Mouse (Mus musculus) CH12.LX (cell line): ENCODE measurements around the gene BC003965. TPM values are rescaled to one million over a fixed set of nuclear protein-coding genes. Genes with fewer than 3 reads are reported as not detected.

Experiments used
- DNase-seq: peaks from one replicate; pipeline ENCODE4 v3.0.0-alpha.2; 2013; ENCODE audit errors: extremely low read depth
- H3K27ac ChIP-seq: 2 replicates; pipeline ENCODE4 v1.5.1; 2012; ENCODE audit warnings: low read depth, mild to moderate bottlenecking, control low read depth, moderate library complexity; ENCODE audit not compliant: insufficient read depth
- H3K27me3 ChIP-seq: replicated peaks from 2 replicates; pipeline ENCODE3; 2012; ENCODE audit warnings: inconsistent platforms
- H3K36me3 ChIP-seq, 2 experiments: replicated peaks in 1 of 2; 2 replicates each; pipeline versions ENCODE3 to v1.6.1; 2012; ENCODE audit warnings: inconsistent platforms in 1 of 2, low read length in 1 of 2, mild to moderate bottlenecking in 1 of 2, mixed read lengths in 1 of 2, moderate library complexity in 1 of 2; ENCODE audit not compliant: control insufficient read depth in 1 of 2, insufficient read depth in 1 of 2
- H3K4me1 ChIP-seq, 2 experiments: 2 replicates each; pipeline ENCODE4 v1.6.1; 2012; ENCODE audit warnings: inconsistent platforms in 1 of 2, moderate library complexity in 1 of 2; ENCODE audit not compliant: insufficient read depth in 2 of 2, control insufficient read depth in 1 of 2
- H3K4me2 ChIP-seq: 2 replicates; pipeline ENCODE4 v1.6.1; 2012; ENCODE audit warnings: low read depth, mild to moderate bottlenecking, control low read depth; ENCODE audit not compliant: poor library complexity, insufficient read depth, severe bottlenecking
- H3K4me3 ChIP-seq, 3 experiments: fragments of 150-350 bp in 1 of 3; sonication (generic) in 1 of 3; replicated peaks in 1 of 3; 2 replicates each; pipeline versions ENCODE3 to v1.5.1; 2011 to 2012; ENCODE audit warnings: low read depth in 2 of 3, low read length in 2 of 3, mild to moderate bottlenecking in 2 of 3, moderate library complexity in 2 of 3, control low read depth in 1 of 3, improper control_type of control experiment in 1 of 3, inconsistent platforms in 1 of 3, mixed read lengths in 1 of 3; ENCODE audit not compliant: poor library complexity in 1 of 3
- H3K79me2 ChIP-seq: replicated peaks from 2 replicates; pipeline ENCODE4 v1.6.1; 2012; ENCODE audit warnings: mild to moderate bottlenecking, moderate library complexity; ENCODE audit not compliant: control insufficient read depth, poor library complexity, insufficient read depth, severe bottlenecking; ENCODE audit errors: extremely low read depth
- H3K9ac ChIP-seq: 2 replicates; pipeline ENCODE4 v1.6.1; 2012; ENCODE audit warnings: low read depth, mild to moderate bottlenecking, control low read depth, moderate library complexity; ENCODE audit not compliant: insufficient read depth
- H3K9me3 ChIP-seq: replicated peaks from 2 replicates; pipeline ENCODE3; 2012; ENCODE audit warnings: low read length, inconsistent platforms, mixed read lengths
- BHLHE40 ChIP-seq: IDR thresholded peaks from 2 replicates; pipeline ENCODE4 v1.6.1; 2011; ENCODE audit warnings: mild to moderate bottlenecking, low read depth, low read length, improper control_type of control experiment
- CHD2 ChIP-seq: IDR thresholded peaks from 2 replicates; pipeline ENCODE4 v1.6.1; 2011; ENCODE audit warnings: low read length, improper control_type of control experiment
- CTCF ChIP-seq, 2 experiments: IDR thresholded peaks in 1 of 2; conservative IDR thresholded peaks in 1 of 2; 2 replicates each; pipeline ENCODE4 v1.5.1; 2011 to 2012; ENCODE audit warnings: low read depth in 2 of 2, low read length in 2 of 2, improper control_type of control experiment in 1 of 2, inconsistent platforms in 1 of 2, mild to moderate bottlenecking in 1 of 2, moderate library complexity in 1 of 2
- E2F4 ChIP-seq: IDR thresholded peaks from 2 replicates; pipeline ENCODE4 v1.6.1; 2011; ENCODE audit warnings: low read depth, low read length, improper control_type of control experiment; ENCODE audit not compliant: insufficient replicate concordance
- EP300 ChIP-seq: IDR thresholded peaks from 2 replicates; pipeline ENCODE4 v1.6.1; 2011; ENCODE audit warnings: low read length, improper control_type of control experiment
- ETS1 ChIP-seq: conservative IDR thresholded peaks from 2 replicates; pipeline ENCODE4 v1.6.1; 2012; ENCODE audit warnings: low read depth, mild to moderate bottlenecking, inconsistent platforms, low read length, improper control_type of control experiment, moderate library complexity
- GABPA ChIP-seq: IDR thresholded peaks from 2 replicates; pipeline ENCODE4 v1.6.1; 2012; ENCODE audit warnings: low read depth, low read length, improper control_type of control experiment, inconsistent platforms; ENCODE audit not compliant: insufficient replicate concordance
- JUN ChIP-seq: IDR thresholded peaks from 2 replicates; pipeline ENCODE4 v1.6.1; 2011; ENCODE audit warnings: low read depth, mild to moderate bottlenecking, low read length, improper control_type of control experiment, moderate library complexity; ENCODE audit not compliant: insufficient read depth
- KAT2A ChIP-seq: IDR thresholded peaks from 2 replicates; pipeline ENCODE4 v1.6.1; 2012; ENCODE audit warnings: low read length, improper control_type of control experiment, inconsistent platforms; ENCODE audit not compliant: insufficient replicate concordance
- MAFK ChIP-seq: IDR thresholded peaks from 2 replicates; pipeline ENCODE4 v1.6.1; 2011; ENCODE audit warnings: low read length, improper control_type of control experiment; ENCODE audit not compliant: insufficient replicate concordance
- MAZ ChIP-seq: IDR thresholded peaks from 2 replicates; pipeline ENCODE4 v1.6.1; 2012; ENCODE audit warnings: low read depth, mild to moderate bottlenecking, inconsistent platforms, low read length, improper control_type of control experiment, moderate library complexity
- MEF2A ChIP-seq: IDR thresholded peaks from 2 replicates; pipeline ENCODE4 v1.6.1; 2014; ENCODE audit warnings: low read depth, mild to moderate bottlenecking, inconsistent platforms, low read length, improper control_type of control experiment, borderline replicate concordance
- MXI1 ChIP-seq: IDR thresholded peaks from 2 replicates; pipeline ENCODE4 v1.6.1; 2011; ENCODE audit warnings: mild to moderate bottlenecking, low read depth, low read length, improper control_type of control experiment
- MYC ChIP-seq: IDR thresholded peaks from 2 replicates; pipeline ENCODE4 v1.6.1; 2011; ENCODE audit warnings: low read depth, mild to moderate bottlenecking, improper control_type of control experiment, low read length
- NRF1 ChIP-seq: IDR thresholded peaks from 2 replicates; pipeline ENCODE4 v1.6.1; 2014; ENCODE audit warnings: low read depth, mild to moderate bottlenecking, inconsistent platforms, low read length, improper control_type of control experiment, moderate library complexity
- PAX5 ChIP-seq: IDR thresholded peaks from 2 replicates; pipeline ENCODE4 v1.6.1; 2012; ENCODE audit warnings: low read length, inconsistent platforms, mixed read lengths
- RAD21 ChIP-seq: IDR thresholded peaks from 2 replicates; pipeline ENCODE4 v1.6.1; 2011; ENCODE audit warnings: low read depth, mild to moderate bottlenecking, low read length, improper control_type of control experiment, moderate library complexity
- SIN3A ChIP-seq: IDR thresholded peaks from 2 replicates; pipeline ENCODE4 v1.6.1; 2012; ENCODE audit warnings: low read length, improper control_type of control experiment, inconsistent platforms
- SMC3 ChIP-seq: IDR thresholded peaks from 2 replicates; pipeline ENCODE4 v1.6.1; 2011; ENCODE audit warnings: low read depth, low read length, improper control_type of control experiment
- TBP ChIP-seq: conservative IDR thresholded peaks from 2 replicates; pipeline ENCODE4 v1.6.1; 2011; ENCODE audit warnings: low read depth, low read length, improper control_type of control experiment
- TCF12 ChIP-seq: IDR thresholded peaks from 2 replicates; pipeline ENCODE4 v1.6.1; 2014; ENCODE audit warnings: low read depth, mild to moderate bottlenecking, inconsistent platforms, low read length, improper control_type of control experiment
- UBTF ChIP-seq: IDR thresholded peaks from 2 replicates; pipeline ENCODE4 v1.6.1; 2012; ENCODE audit warnings: low read depth, mild to moderate bottlenecking, inconsistent platforms, low read length, improper control_type of control experiment, moderate library complexity
- USF1 ChIP-seq: IDR thresholded peaks from 2 replicates; pipeline ENCODE4 v1.6.1; 2014; ENCODE audit warnings: low read depth, mild to moderate bottlenecking, inconsistent platforms, low read length, improper control_type of control experiment
- USF2 ChIP-seq: conservative IDR thresholded peaks from 2 replicates; pipeline ENCODE4 v1.6.1; 2011; ENCODE audit warnings: low read depth, low read length, improper control_type of control experiment
- ZKSCAN1 ChIP-seq: IDR thresholded peaks from 2 replicates; pipeline ENCODE4 v1.6.1; 2012; ENCODE audit warnings: low read depth, inconsistent platforms, low read length, improper control_type of control experiment, borderline replicate concordance
- ZNF384 ChIP-seq: IDR thresholded peaks from 2 replicates; pipeline ENCODE4 v1.6.1; 2012; ENCODE audit warnings: low read depth, low read length, improper control_type of control experiment, inconsistent platforms
- dilution Hi-C: fragments of 300-500 bp; cut with MboI; formaldehyde crosslinking; loops from 2 replicates; pipeline ENCODE4 v1.14.3; 2020; ENCODE audit warnings: low sequenced_read_pairs; ENCODE audit not compliant: extremely low pct_unique_long_range_greater_than_20kb, extremely low pct_ligation_motif_present
- in situ Hi-C: fragments of 300-500 bp; cut with MboI; formaldehyde crosslinking; loops from 3 replicates; pipeline ENCODE4 v1.14.3; 2019; ENCODE audit warnings: low sequenced_read_pairs, low pct_ligation_motif_present, low pct_unique_long_range_greater_than_20kb, mixed read lengths
- polyA plus RNA-seq: library from polyadenylated mRNA; unstranded; fragments of >175 nt; gene quantifications from 2 replicates; pipeline ENCODE4 v1.2.1, GENCODE M21; 2012; ENCODE audit warnings: low read depth; ENCODE audit not compliant: insufficient read length
- total RNA-seq, 2 experiments: library from RNA; depleted of rRNA; stranded (reverse); fragments of 300-350 nt in 1 of 2; fragments of >200 nt in 1 of 2; gene quantifications; 2 replicates each; pipeline ENCODE4 v1.2.3; 2012 to 2014

The BC003965 gene
- total and polyA plus RNA-seq, 3 experiments, result 18.7 to 24.9 (median 24.7) TPM

DNA sequence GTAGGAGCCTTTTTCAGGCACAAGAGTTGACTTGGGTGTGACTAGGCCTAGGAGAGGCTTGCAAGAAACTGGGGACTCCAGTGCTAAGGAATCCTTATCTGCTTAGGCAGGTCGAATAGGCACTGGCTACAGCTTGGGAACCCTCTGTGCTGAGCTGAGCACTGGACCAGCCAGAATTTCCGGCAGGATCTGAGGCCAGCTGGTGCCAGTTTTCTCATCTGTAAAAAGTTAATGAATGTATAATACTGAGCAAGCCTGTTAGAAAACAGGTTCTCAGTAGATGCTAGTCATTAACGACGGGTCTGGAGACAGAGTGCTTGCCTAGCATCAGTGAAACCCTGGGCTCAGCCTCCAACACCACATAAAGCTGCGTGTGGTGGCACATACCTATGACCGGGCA, 48.7 kb upstream of the BC003965 start:
- no peak overlapping the region for H3K9ac ChIP-seq
- peaks cover 0 to 42% of the 10 kb centered on the region in 2 experiments for H3K36me3 ChIP-seq
- no peak overlapping the region for H3K4me3 ChIP-seq
- H3K9me3 ChIP-seq, result no peaks in the 10 kb centered on the region
- peaks cover 9 to 24% of the 10 kb centered on the region in 2 experiments for H3K4me1 ChIP-seq
- TF ChIP-seq GABPA, result no peak
- TF ChIP-seq RAD21, result no peak
- TF ChIP-seq UBTF, result no peak
- no peak for TF ChIP-seq MAFK
- no peak for TF ChIP-seq USF1
- no peak for TF ChIP-seq NRF1
- TF ChIP-seq TBP, result no peak
- TF ChIP-seq SIN3A, result no peak
- TF ChIP-seq ETS1, result no peak
- no peak for TF ChIP-seq PAX5
- TF ChIP-seq MXI1, result no peak
- no peak for TF ChIP-seq CTCF (conservative IDR thresholded peaks at IDR 0.05 in 1 of 2, IDR thresholded peaks at IDR 0.05 in 1 of 2; ENCODE audit: low read depth in 2 of 2, low read length in 2 of 2)
- TF ChIP-seq MEF2A, result no peak
- no peak for TF ChIP-seq MYC
- no peak for TF ChIP-seq MAZ
- no peak for TF ChIP-seq CHD2
- TF ChIP-seq BHLHE40, result no peak
- TF ChIP-seq JUN, result no peak
- DNase-seq, result no peak
- H3K79me2 ChIP-seq, result peaks cover 6% of the 10 kb centered on the region; the same call in 1 of the 2 replicates
- dilution Hi-C loops, result no loop called here
- H3K27me3 ChIP-seq, result no peaks in the 10 kb centered on the region
- H3K4me2 ChIP-seq, result no peak overlapping the region
- H3K27ac ChIP-seq, result no peak overlapping the region
- in situ Hi-C loops, result no loop called here

DNA sequence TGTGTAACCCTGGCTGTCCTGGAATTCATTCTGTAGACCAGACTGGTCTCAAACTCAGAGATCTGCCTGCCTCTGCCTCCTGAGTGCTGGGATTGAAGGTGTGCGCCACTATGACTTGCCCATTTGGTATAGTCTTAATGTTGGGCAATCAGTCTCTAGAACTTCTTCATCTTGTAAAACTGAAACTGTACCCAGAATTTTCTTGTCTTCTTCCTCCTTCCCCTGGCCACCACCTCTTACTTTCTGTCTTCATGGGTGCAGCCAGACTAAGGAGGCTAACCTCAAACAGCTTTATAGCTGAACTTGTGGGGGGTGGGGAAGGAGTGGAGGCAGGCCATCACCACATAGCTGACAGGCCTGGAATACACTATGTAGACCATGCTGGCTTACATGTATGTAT, 45.6 kb upstream of the BC003965 start:
- dilution Hi-C loops (no loop called here), in situ Hi-C loops (no loop called here)
- no peak for DNase-seq
- peaks cover 0 to 65% of the 10 kb centered on the region in 2 experiments for H3K36me3 ChIP-seq
- no peak overlapping the region for H3K27ac ChIP-seq
- H3K4me3 ChIP-seq, result no peak overlapping the region
- peaks cover 9 to 21% of the 10 kb centered on the region in 2 experiments for H3K4me1 ChIP-seq
- H3K27me3 ChIP-seq, result no peaks in the 10 kb centered on the region
- TF ChIP-seq ZNF384, result no peak
- no peak for TF ChIP-seq KAT2A
- no peak for TF ChIP-seq E2F4
- TF ChIP-seq MYC, result no peak
- no peak for TF ChIP-seq CTCF (conservative IDR thresholded peaks at IDR 0.05 in 1 of 2, IDR thresholded peaks at IDR 0.05 in 1 of 2; ENCODE audit: low read depth in 2 of 2, low read length in 2 of 2)
- no peak for TF ChIP-seq TCF12
- no peak for TF ChIP-seq SMC3
- no peak for TF ChIP-seq EP300
- no peak for TF ChIP-seq NRF1
- no peak for TF ChIP-seq ZKSCAN1
- no peak for TF ChIP-seq MEF2A
- TF ChIP-seq GABPA, result no peak
- TF ChIP-seq SIN3A, result no peak
- TF ChIP-seq UBTF, result no peak
- TF ChIP-seq USF2, result no peak
- no peak overlapping the region for H3K9ac ChIP-seq
- H3K9me3 ChIP-seq, result no peaks in the 10 kb centered on the region
- no peak overlapping the region for H3K4me2 ChIP-seq
- H3K79me2 ChIP-seq, result peaks cover 3% of the 10 kb centered on the region; the same call in 1 of the 2 replicates
